Mouse (Mus musculus) heart, embryonic 14.5 days (tissue): ENCODE measurements around the gene Polrmt. TPM values are rescaled to one million over a fixed set of nuclear protein-coding genes. Genes with fewer than 3 reads are reported as not detected.

ENCODE experiments used
- ATAC-seq: fragments of 200-750 bp; cut with Nextera tagmentation; 2 replicates; pipeline ENCODE4 v1.8.0; 2017; ENCODE audit warnings: low read depth, moderate TSS enrichment; ENCODE audit not compliant: insufficient number of reproducible peaks, insufficient read depth, low FRiP score
- H3K27ac ChIP-seq, 2 experiments: fragments of 200-500 bp in 1 of 2; fragments of 300-500 bp in 1 of 2; sonication (generic) in 1 of 2; replicated peaks in 1 of 2; 2 replicates each; pipeline ENCODE4 v1.5.1; 2012 to 2014; ENCODE audit warnings: low read depth in 2 of 2, low read length in 2 of 2, control low read depth in 1 of 2, mild to moderate bottlenecking in 1 of 2, mixed read lengths in 1 of 2; ENCODE audit not compliant: control insufficient read depth in 1 of 2, insufficient read depth in 1 of 2
- H3K27me3 ChIP-seq: fragments of 300-500 bp; sonication (generic); 2 replicates; pipeline ENCODE4 v1.6.1; 2014; ENCODE audit warnings: mild to moderate bottlenecking, low read length, control low read depth; ENCODE audit not compliant: control insufficient read depth, insufficient read depth
- H3K36me3 ChIP-seq: fragments of 300-500 bp; sonication (generic); 2 replicates; pipeline ENCODE4 v1.6.1; 2014; ENCODE audit warnings: mild to moderate bottlenecking, control low read depth, low read length, mixed read lengths; ENCODE audit not compliant: control insufficient read depth, insufficient read depth
- H3K4me1 ChIP-seq, 2 experiments: fragments of 200-500 bp in 1 of 2; fragments of 300-500 bp in 1 of 2; sonication (generic) in 1 of 2; 2 replicates each; pipeline ENCODE4 v1.6.1; 2012 to 2014; ENCODE audit warnings: low read length in 2 of 2, control low read depth in 1 of 2, mixed read lengths in 1 of 2; ENCODE audit not compliant: control insufficient read depth in 2 of 2, insufficient read depth in 2 of 2
- H3K4me2 ChIP-seq: fragments of 300-500 bp; sonication (generic); 2 replicates; pipeline ENCODE4 v1.6.1; 2014; ENCODE audit warnings: mild to moderate bottlenecking, low read length
- H3K4me3 ChIP-seq, 2 experiments: fragments of 200-500 bp in 1 of 2; fragments of 300-500 bp in 1 of 2; sonication (generic) in 1 of 2; 2 replicates each; pipeline ENCODE4 v1.5.1; 2012 to 2014; ENCODE audit warnings: low read length in 2 of 2, mild to moderate bottlenecking in 2 of 2, control low read depth in 1 of 2, low read depth in 1 of 2, moderate library complexity in 1 of 2; ENCODE audit not compliant: control insufficient read depth in 1 of 2, insufficient read depth in 1 of 2
- H3K9ac ChIP-seq: fragments of 300-500 bp; sonication (generic); 2 replicates; pipeline ENCODE4 v1.6.1; 2014; ENCODE audit warnings: mild to moderate bottlenecking, low read length
- H3K9me3 ChIP-seq: fragments of 300-500 bp; sonication (generic); 2 replicates; pipeline ENCODE4 v1.6.1; 2016; ENCODE audit warnings: low read length, control low read depth; ENCODE audit not compliant: control insufficient read depth
- WGBS: fragments of 180-500 bp; shearing (Covaris S2); extraction: QIAGEN DNeasy Blood & Tissue Kit; methylation state at CpG from one replicate; pipeline ENCODE4 v1.1.7; 2014; 5-methylcytosine and 5-hydroxymethylcytosine counted together
- polyA plus RNA-seq: library from polyadenylated mRNA; unstranded; fragments of >200 nt; fragmentation: Nextera tagmentation; extraction: Ambion mirVana; gene quantifications from 2 replicates; pipeline ENCODE4 v1.2.1, GENCODE M21; 2014

The Polrmt gene
- polyA plus RNA-seq = 20.2 and 27.4 TPM in 2 replicates

GRCm38 (mm10) chr10:79745898-79746773 is at the start of gene Polrmt:
Gene Polrmt, minus strand, starts transcription at chr10:79746581.
- 3% methylated on average over 38 of the region's 38 CpGs for WGBS
- Histone ChIP-seq H3K4me2 (peak within 1 kb of the TSS; percentile 79), H3K9ac (peak within 1 kb of the TSS; percentile 77), H3K4me3 (peak within 1 kb of the TSS; percentile 65 to 86), H3K9me3 (no peaks in the 10 kb centered on the region), H3K4me1 (peaks cover 3 to 9% of the 10 kb centered on the region in 2 experiments; a peak in 3 of 4 replicates), H3K36me3 (peaks cover 35% of the 10 kb centered on the region), H3K27ac (peak within 1 kb of the TSS in 1 of 2 experiments; percentile 31; a peak in 1 of 4 replicates), H3K27me3 (no peaks in the 10 kb centered on the region)
- ATAC-seq = peak; percentile 89

DNA sequence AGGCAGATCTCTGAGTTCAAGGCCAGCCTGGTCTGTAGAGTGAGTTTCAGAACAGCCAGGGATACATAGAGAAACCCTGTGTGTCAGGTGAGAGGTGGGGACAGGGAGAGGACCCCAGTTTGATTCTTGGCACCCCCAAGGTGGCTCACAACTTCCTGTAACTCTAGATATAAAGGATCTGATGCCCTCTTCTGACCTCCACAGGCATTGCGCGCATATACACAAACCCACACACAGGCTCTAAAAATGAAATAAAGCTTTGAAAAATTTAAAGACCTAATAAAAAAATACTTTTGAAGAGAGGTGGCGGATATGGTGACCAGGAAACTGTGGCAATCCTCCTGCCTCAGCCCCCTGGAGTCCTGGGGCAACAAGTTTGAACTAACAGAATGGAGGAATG is 49.5 kb upstream of the Polrmt start:
- Histone ChIP-seq H3K27me3 (no peaks in the 10 kb centered on the region), H3K27ac (no peak overlapping the region), H3K4me2 (no peak overlapping the region), H3K36me3 (no peaks in the 10 kb centered on the region), H3K9me3 (no peaks in the 10 kb centered on the region), H3K4me3 (no peak overlapping the region), H3K9ac (no peak overlapping the region), H3K4me1 (peaks cover 8 to 12% of the 10 kb centered on the region in 2 experiments; a peak in 2 of 4 replicates)
- 92% methylated on average over 3 of the region's 3 CpGs for WGBS
- no peak for ATAC-seq

DNA sequence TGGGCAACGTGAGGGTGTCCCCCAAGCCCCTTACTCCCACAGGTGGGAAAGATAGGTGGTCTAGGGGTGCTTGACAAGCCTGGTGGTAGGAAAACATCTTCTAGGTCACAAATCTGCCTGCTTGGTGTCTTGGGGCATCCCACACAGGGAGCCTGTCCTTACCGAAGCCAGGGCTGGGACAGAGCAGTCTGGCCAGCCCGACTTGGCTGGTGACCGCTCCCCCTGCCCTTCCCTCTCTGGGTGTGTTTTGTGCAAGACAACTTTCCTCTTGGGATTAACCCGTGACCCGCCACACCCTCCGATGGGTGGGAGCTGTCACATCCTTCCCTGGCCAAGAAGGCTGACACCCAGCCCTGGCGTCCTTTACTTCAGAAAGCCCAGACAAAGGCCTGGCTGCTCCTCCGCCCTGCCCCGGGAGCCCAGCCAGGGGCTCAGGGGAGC is 48.1 kb upstream of the Polrmt start:
- H3K4me2 ChIP-seq = peak overlapping the region; percentile 85
- H3K4me1 ChIP-seq = peaks cover 8 to 12% of the 10 kb centered on the region in 2 experiments; a peak in 2 of 4 replicates
- H3K9ac ChIP-seq = peak overlapping the region; percentile 88
- no peaks in the 10 kb centered on the region for H3K9me3 ChIP-seq
- H3K27me3 ChIP-seq = no peaks in the 10 kb centered on the region
- no peaks in the 10 kb centered on the region for H3K36me3 ChIP-seq
- WGBS = 23% methylated on average over 10 of the region's 10 CpGs
- peak overlapping the region; percentile 82 to 84 for H3K4me3 ChIP-seq
- peak; percentile 42; the same call in 1 of the 2 replicates for ATAC-seq
- peak overlapping the region; percentile 77 to 80 for H3K27ac ChIP-seq

GRCm38 (mm10) chr10:79793738-79794490 is 47.5 kb upstream of the Polrmt start:
- peak overlapping the region; percentile 82 to 84 for H3K4me3 ChIP-seq
- peaks cover 8 to 12% of the 10 kb centered on the region in 2 experiments; a peak in 2 of 4 replicates for H3K4me1 ChIP-seq
- H3K9me3 ChIP-seq = no peaks in the 10 kb centered on the region
- 5% methylated on average over 36 of the region's 38 CpGs for WGBS
- H3K27ac ChIP-seq = peak overlapping the region; percentile 77 to 80
- peak; percentile 12; the same call in 1 of the 2 replicates for ATAC-seq
- peak overlapping the region; percentile 85 for H3K4me2 ChIP-seq
- no peaks in the 10 kb centered on the region for H3K27me3 ChIP-seq
- H3K36me3 ChIP-seq = no peaks in the 10 kb centered on the region
- H3K9ac ChIP-seq = peak overlapping the region; percentile 88

- 5% methylated on average over 49 of the region's 51 CpGs for WGBS
- peaks cover 8 to 12% of the 10 kb centered on the region in 2 experiments; a peak in 2 of 4 replicates for H3K4me1 ChIP-seq
- peak; percentile 57; the same call in 1 of the 2 replicates for ATAC-seq
- peak within 1 kb of the TSS; percentile 82 to 84 for H3K4me3 ChIP-seq
- H3K27me3 ChIP-seq = no peaks in the 10 kb centered on the region
- peak within 1 kb of the TSS; percentile 77 to 80 for H3K27ac ChIP-seq
- H3K36me3 ChIP-seq = no peaks in the 10 kb centered on the region
- H3K9me3 ChIP-seq = no peaks in the 10 kb centered on the region
- H3K4me2 ChIP-seq = peak within 1 kb of the TSS; percentile 85
- H3K9ac ChIP-seq = peak within 1 kb of the TSS; percentile 88
Observed at GRCm38 (mm10) chr10:79793051-79793737, 46.8 kb upstream of the Polrmt start, which contains the start of gene Palm. Gene Palm, plus strand, starts transcription at chr10:79793572.

DNA sequence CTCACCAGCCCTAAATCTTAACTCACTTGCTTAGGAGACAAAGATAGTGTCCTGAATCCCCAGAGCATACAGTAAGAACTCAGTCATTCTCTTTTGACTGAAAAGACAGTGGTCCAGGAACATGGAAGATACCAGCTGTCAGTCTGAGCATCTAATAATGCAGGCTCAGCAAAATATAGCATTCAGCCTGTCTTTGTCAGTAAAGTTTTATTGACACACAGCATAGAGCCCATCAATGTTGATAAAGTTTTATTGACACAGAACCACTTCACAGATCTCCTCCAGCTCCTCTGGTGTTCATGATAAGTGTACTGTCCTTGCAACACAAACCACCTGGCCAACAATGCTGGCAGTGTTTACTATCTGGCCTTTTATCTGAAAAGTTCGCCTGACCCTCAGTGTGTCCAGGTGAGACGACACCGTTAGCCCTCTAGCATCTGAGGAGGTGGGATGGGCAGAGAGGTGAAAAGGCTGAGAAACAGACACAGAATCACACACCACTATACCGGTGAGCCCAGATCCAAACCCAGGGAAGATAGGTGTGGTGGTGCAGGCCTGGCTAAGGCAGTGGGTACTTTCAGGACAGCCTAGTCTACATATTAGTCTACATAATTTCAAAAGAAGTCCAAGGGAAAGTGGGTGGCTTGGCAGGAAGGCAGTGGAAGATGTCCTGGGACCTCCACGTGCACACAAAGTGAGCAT is 46.1 kb upstream of the Polrmt start:
- H3K9ac ChIP-seq = no peak overlapping the region
- H3K4me2 ChIP-seq = no peak overlapping the region
- no peak for ATAC-seq
- peaks cover 8 to 12% of the 10 kb centered on the region in 2 experiments; a peak in 2 of 4 replicates for H3K4me1 ChIP-seq
- WGBS = 80% methylated on average over 5 of the region's 5 CpGs
- H3K36me3 ChIP-seq = no peaks in the 10 kb centered on the region
- H3K4me3 ChIP-seq = no peak overlapping the region
- H3K9me3 ChIP-seq = no peaks in the 10 kb centered on the region
- H3K27me3 ChIP-seq = no peaks in the 10 kb centered on the region
- no peak overlapping the region for H3K27ac ChIP-seq
